Mouse (Mus musculus) small intestine, adult 2 months (tissue): ENCODE results near the gene Morf4l1.

Experiments
- CTCF ChIP-seq: fragments of 200-500 bp; IDR thresholded peaks from 2 replicates; pipeline ENCODE4 v1.5.1; 2012; ENCODE audit warnings: low read depth, mild to moderate bottlenecking, control low read depth, inconsistent platforms, low read length, moderate library complexity, mixed read lengths; ENCODE audit not compliant: insufficient replicate concordance, insufficient read length; ENCODE audit errors: extremely low read depth
- POLR2A ChIP-seq: fragments of 200-500 bp; IDR thresholded peaks from 2 replicates; pipeline ENCODE4 v1.6.1; 2012; ENCODE audit warnings: low read depth, mild to moderate bottlenecking, control low read depth, inconsistent platforms, low read length, moderate library complexity

GRCm38 (mm10) chr9:90117234-90117633 is 2.7 kb upstream of the Morf4l1 start:
- TF ChIP-seq CTCF (no peak), POLR2A (no peak)
